Mouse (Mus musculus) stomach, embryonic 14.5 days (tissue): ENCODE measurements at regions not wholly inside any gene's neighbourhood (a gene's known extent, or its start where the extent isn't known, plus 50 kb on each side); places are given as distances from the start of the nearest gene placed in this dataset.

Experiments
- ATAC-seq: fragments of 200-750 bp; cut with Nextera tagmentation; 2 replicates; pipeline ENCODE4 v1.8.0; 2017; ENCODE audit warnings: low read depth, moderate TSS enrichment; ENCODE audit not compliant: insufficient number of reproducible peaks, insufficient read depth, low FRiP score
- H3K27ac ChIP-seq: fragments of 300-500 bp; sonication (generic); 2 replicates; pipeline ENCODE4 v1.5.1; 2014; ENCODE audit warnings: mild to moderate bottlenecking, low read length, moderate library complexity, mixed read lengths
- H3K27me3 ChIP-seq: fragments of 300-500 bp; sonication (generic); 2 replicates; pipeline ENCODE4 v1.6.1; 2014; ENCODE audit warnings: low read length, control low read depth, mixed read lengths; ENCODE audit not compliant: control insufficient read depth, insufficient read depth
- H3K36me3 ChIP-seq: fragments of 300-500 bp; sonication (generic); 2 replicates; pipeline ENCODE4 v1.6.1; 2014; ENCODE audit warnings: mild to moderate bottlenecking, control low read depth, low read length, moderate library complexity, mixed read lengths; ENCODE audit not compliant: control insufficient read depth, insufficient read depth
- H3K4me1 ChIP-seq: fragments of 300-500 bp; sonication (generic); 2 replicates; pipeline ENCODE4 v1.6.1; 2014; ENCODE audit warnings: low read length, control low read depth, mixed read lengths; ENCODE audit not compliant: control insufficient read depth, insufficient read depth
- H3K4me2 ChIP-seq: fragments of 300-500 bp; sonication (generic); replicated peaks from 2 replicates; pipeline ENCODE4 v1.6.1; 2014; ENCODE audit warnings: low read depth, low read length, control low read depth
- H3K4me3 ChIP-seq: fragments of 300-500 bp; sonication (generic); 2 replicates; pipeline ENCODE4 v1.5.1; 2014; ENCODE audit warnings: low read depth, low read length, control low read depth
- H3K9ac ChIP-seq: fragments of 300-500 bp; sonication (generic); replicated peaks from 2 replicates; pipeline ENCODE4 v1.6.1; 2014; ENCODE audit warnings: low read depth, mild to moderate bottlenecking, control low read depth, low read length, moderate library complexity, mixed read lengths
- H3K9me3 ChIP-seq: fragments of 300-500 bp; sonication (generic); 2 replicates; pipeline ENCODE4 v1.6.1; 2016; ENCODE audit warnings: low read depth, low read length, control low read depth; ENCODE audit not compliant: control insufficient read depth
- WGBS: fragments of 180-500 bp; shearing (Covaris S2); extraction: QIAGEN DNeasy Blood & Tissue Kit; methylation state at CpG from one replicate; pipeline ENCODE4 v1.1.7; 2014; 5-methylcytosine and 5-hydroxymethylcytosine counted together

- H3K4me2 ChIP-seq = no peak overlapping the region
- no peaks in the 10 kb centered on the region for H3K36me3 ChIP-seq
- H3K9ac ChIP-seq = no peak overlapping the region
- no peaks in the 10 kb centered on the region for H3K27me3 ChIP-seq
- 52% methylated on average over 1 of the region's 1 CpGs for WGBS
- no peaks in the 10 kb centered on the region for H3K9me3 ChIP-seq
- H3K4me1 ChIP-seq = no peaks in the 10 kb centered on the region
- H3K4me3 ChIP-seq = no peak overlapping the region
- ATAC-seq = no peak
- H3K27ac ChIP-seq = no peak overlapping the region
These were observed 212.5 kb upstream of the Myt1l start for GRCm38 (mm10) chr12:29315636-29316035.

GRCm38 (mm10) chr12:29321468-29321867 lies 206.7 kb upstream of the Myt1l start:
- Histone ChIP-seq H3K4me1 (no peaks in the 10 kb centered on the region), H3K4me2 (no peak overlapping the region), H3K36me3 (no peaks in the 10 kb centered on the region), H3K27me3 (no peaks in the 10 kb centered on the region), H3K27ac (no peak overlapping the region), H3K9me3 (no peaks in the 10 kb centered on the region), H3K4me3 (no peak overlapping the region), H3K9ac (no peak overlapping the region)
- 59% methylated on average over 2 of the region's 2 CpGs for WGBS
- no peak for ATAC-seq

DNA sequence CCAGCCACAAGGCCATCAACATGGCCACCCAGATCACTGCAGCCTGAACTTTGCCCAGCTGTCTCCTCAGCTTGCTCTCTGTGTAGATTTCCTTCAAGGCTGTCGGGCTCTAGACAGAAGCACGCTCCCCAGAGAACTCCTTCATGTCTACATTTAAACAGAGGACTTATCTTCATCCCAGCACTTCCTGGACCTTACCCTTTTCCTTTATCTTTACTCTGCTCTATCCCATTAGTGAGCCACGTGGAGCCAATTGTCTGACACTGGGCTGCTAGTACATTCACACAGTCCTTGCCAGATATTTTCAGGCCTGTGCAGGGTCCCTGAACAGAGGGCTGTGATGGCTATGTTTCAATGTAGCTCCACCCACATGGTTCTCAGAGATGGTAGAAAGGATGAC lies 204.7 kb upstream of the Myt1l start:
- H3K9ac ChIP-seq = no peak overlapping the region
- no peaks in the 10 kb centered on the region for H3K4me1 ChIP-seq
- no peak overlapping the region for H3K4me2 ChIP-seq
- no peak overlapping the region for H3K4me3 ChIP-seq
- no peaks in the 10 kb centered on the region for H3K27me3 ChIP-seq
- WGBS = 50% methylated on average over 3 of the region's 3 CpGs
- H3K36me3 ChIP-seq = no peaks in the 10 kb centered on the region
- H3K27ac ChIP-seq = no peak overlapping the region
- ATAC-seq = no peak
- H3K9me3 ChIP-seq = no peaks in the 10 kb centered on the region

GRCm38 (mm10) chr12:29335839-29336469 lies 192.2 kb upstream of the Myt1l start:
- H3K4me3 ChIP-seq = no peak overlapping the region
- no peak overlapping the region for H3K4me2 ChIP-seq
- WGBS = 72% methylated on average over 3 of the region's 3 CpGs
- H3K27me3 ChIP-seq = no peaks in the 10 kb centered on the region
- ATAC-seq = no peak
- H3K36me3 ChIP-seq = no peaks in the 10 kb centered on the region
- H3K27ac ChIP-seq = no peak overlapping the region
- no peaks in the 10 kb centered on the region for H3K9me3 ChIP-seq
- no peaks in the 10 kb centered on the region for H3K4me1 ChIP-seq
- no peak overlapping the region for H3K9ac ChIP-seq

DNA sequence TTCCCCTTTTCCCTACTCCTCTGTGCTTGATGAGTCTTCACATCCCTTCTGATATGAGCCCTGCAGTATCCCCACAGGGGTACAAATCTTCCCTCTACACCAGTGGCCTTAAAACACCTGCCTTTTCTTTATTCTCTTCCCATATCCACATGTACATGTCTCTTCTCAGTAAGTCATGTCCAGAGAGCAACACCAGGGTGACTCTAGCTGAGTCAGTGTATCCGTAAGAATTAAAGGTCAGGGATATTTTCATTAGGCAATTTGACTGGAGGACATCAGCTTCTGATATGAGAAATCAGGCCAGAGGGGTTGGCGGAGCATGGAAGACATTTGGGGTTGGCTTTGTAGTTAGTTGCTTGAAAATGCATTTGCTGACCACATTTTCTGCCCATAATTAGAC lies 190.8 kb upstream of the Myt1l start:
- Histone ChIP-seq H3K9ac (no peak overlapping the region), H3K27me3 (no peaks in the 10 kb centered on the region), H3K4me3 (no peak overlapping the region), H3K27ac (no peak overlapping the region), H3K4me1 (no peaks in the 10 kb centered on the region), H3K4me2 (no peak overlapping the region), H3K9me3 (no peaks in the 10 kb centered on the region), H3K36me3 (no peaks in the 10 kb centered on the region)
- WGBS = 94% methylated on average over 2 of the region's 2 CpGs
- no peak for ATAC-seq

GRCm38 (mm10) chr12:29341388-29341995 lies 186.7 kb upstream of the Myt1l start:
- H3K4me2 ChIP-seq = no peak overlapping the region
- no peaks in the 10 kb centered on the region for H3K36me3 ChIP-seq
- H3K27me3 ChIP-seq = no peaks in the 10 kb centered on the region
- H3K4me3 ChIP-seq = no peak overlapping the region
- H3K27ac ChIP-seq = no peak overlapping the region
- H3K4me1 ChIP-seq = no peaks in the 10 kb centered on the region
- 48% methylated on average over 7 of the region's 7 CpGs for WGBS
- H3K9me3 ChIP-seq = no peaks in the 10 kb centered on the region
- H3K9ac ChIP-seq = no peak overlapping the region
- no peak for ATAC-seq

DNA sequence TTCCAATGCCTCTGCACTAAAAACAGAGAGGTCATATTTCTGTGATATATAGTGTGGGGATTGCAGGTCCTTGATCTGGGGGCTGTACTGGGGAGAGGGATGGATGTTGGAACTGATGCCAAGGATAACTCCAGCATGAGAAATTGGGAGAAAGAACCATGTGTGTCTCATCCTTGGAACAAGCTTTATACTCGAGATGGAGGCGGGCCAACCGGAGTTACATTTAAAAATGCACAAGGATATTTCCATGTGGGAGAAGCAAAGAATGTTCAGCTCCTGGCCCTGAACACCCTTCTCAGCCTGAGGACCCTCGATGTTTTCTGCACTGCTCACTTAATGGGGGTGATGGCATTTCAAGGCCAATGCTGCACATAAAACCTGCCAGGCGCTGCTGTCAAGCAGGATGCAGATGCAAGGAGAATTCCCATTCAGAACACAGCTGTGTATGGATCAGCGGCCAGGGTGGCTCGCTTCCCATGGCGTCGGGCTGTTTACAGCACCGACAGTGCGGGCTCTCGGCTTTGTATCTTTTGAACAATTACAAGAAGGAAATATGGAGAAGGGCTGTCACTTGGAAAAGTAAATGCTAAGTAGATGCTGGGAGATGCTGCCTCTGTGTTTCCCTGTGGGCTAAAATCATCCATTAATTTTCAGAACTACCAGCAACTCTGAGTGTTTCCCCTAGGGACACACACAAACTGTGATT lies 184.9 kb upstream of the Myt1l start:
- no peak for ATAC-seq
- H3K9me3 ChIP-seq = no peaks in the 10 kb centered on the region
- H3K4me2 ChIP-seq = no peak overlapping the region
- H3K9ac ChIP-seq = no peak overlapping the region
- H3K27me3 ChIP-seq = no peaks in the 10 kb centered on the region
- H3K4me3 ChIP-seq = no peak overlapping the region
- H3K27ac ChIP-seq = no peak overlapping the region
- whole genome bisulfite sequencing = 72% methylated on average over 12 of the region's 12 CpGs
- no peaks in the 10 kb centered on the region for H3K4me1 ChIP-seq
- H3K36me3 ChIP-seq = no peaks in the 10 kb centered on the region

GRCm38 (mm10) chr12:29348698-29349097 lies 179.5 kb upstream of the Myt1l start:
- WGBS = 85% methylated on average over 2 of the region's 2 CpGs
- ATAC-seq = no peak
- no peak overlapping the region for H3K4me3 ChIP-seq
- H3K27ac ChIP-seq = no peak overlapping the region
- H3K4me2 ChIP-seq = no peak overlapping the region
- no peak overlapping the region for H3K9ac ChIP-seq
- no peaks in the 10 kb centered on the region for H3K36me3 ChIP-seq
- H3K27me3 ChIP-seq = no peaks in the 10 kb centered on the region
- H3K9me3 ChIP-seq = no peaks in the 10 kb centered on the region
- H3K4me1 ChIP-seq = no peaks in the 10 kb centered on the region
